Comparison of ENCODE assay signal across 10 mouse cellular contexts in the genomic region with DNA sequence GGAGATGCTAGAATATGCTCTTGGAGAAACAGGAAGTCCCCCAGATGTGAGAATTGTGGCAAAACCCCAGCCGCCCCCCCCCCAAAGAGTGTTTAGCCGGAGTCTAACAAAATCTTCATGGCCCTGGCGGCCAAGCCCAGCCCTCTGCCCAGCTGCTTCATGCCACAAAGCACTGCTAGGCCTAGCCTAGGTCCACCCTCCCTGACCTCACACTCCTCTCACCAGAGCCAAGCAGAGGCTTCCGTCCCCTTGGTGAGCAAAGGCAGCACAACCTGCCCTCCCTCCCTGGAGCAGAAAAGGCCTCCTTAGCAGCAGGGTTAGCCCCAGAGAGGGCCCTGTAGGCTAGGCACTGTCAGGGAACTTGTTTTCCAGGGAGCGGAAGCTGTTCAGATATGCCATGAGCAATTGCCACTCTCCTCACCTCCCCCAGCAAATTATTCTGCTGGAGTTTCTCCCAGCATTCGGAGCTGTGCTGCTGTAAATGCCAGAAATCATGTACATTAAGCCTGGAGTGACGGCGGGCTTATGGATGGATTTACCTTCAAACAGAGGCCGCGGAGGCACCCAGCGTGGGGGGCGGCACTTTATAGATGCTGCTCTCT.
DNase-seq lines count a peak whose midpoint lies in the region; ATAC-seq and TF ChIP-seq lines count a peak whose summit lies in the region.
"Had no signal": no experiment of that assay in that cellular context is flagged by ENCODE, and none has a peak within 500 bp of the region (broad histone marks: within the 10 kb centered on the region; RNA-seq: fewer than 3 reads in every experiment).

No protein-coding gene starts in this region.

- TF ChIP-seq EP300 in stomach, postnatal 0 days (optimal IDR thresholded peaks at IDR 0.05), result no peak

- H3K27me3 ChIP-seq in hindbrain, embryonic 16.5 days (replicated peaks; ENCODE audit: control insufficient read depth, insufficient read depth, low read length), result no peaks in the 10 kb centered on the region; the same call in 1 of the 2 replicates
- peaks cover 56% of the 10 kb centered on the region for H3K27me3 ChIP-seq in hindbrain, embryonic 12.5 days
- no peaks in the 10 kb centered on the region for H3K27me3 ChIP-seq in stomach, embryonic 14.5 days (ENCODE audit: control insufficient read depth, insufficient read depth, low read length)
- H3K27me3 ChIP-seq in stomach, postnatal 0 days (ENCODE audit: control insufficient read depth, insufficient read depth, low read length), result no peaks in the 10 kb centered on the region
- H3K27me3 ChIP-seq in limb, embryonic 15.5 days, result peaks cover 38% of the 10 kb centered on the region

- TF ChIP-seq CTCF in stomach, postnatal 0 days (IDR thresholded peaks at IDR 0.05; ENCODE audit: low read depth), result no peak

- no peak overlapping the region for H3K9ac ChIP-seq in hindbrain, embryonic 16.5 days (ENCODE audit: low read depth, low read length)
- no peak overlapping the region for H3K9ac ChIP-seq in hindbrain, embryonic 12.5 days
- no peak overlapping the region for H3K9ac ChIP-seq in stomach, embryonic 14.5 days (replicated peaks; ENCODE audit: low read depth, low read length)
- no peak overlapping the region for H3K9ac ChIP-seq in stomach, postnatal 0 days (ENCODE audit: low read length)
- H3K9ac ChIP-seq in limb, embryonic 15.5 days, result no peak overlapping the region

- no peaks in the 10 kb centered on the region for H3K36me3 ChIP-seq in hindbrain, embryonic 16.5 days (ENCODE audit: control insufficient read depth, insufficient read depth, low read length)
- no peaks in the 10 kb centered on the region for H3K36me3 ChIP-seq in hindbrain, embryonic 12.5 days
- no peaks in the 10 kb centered on the region for H3K36me3 ChIP-seq in stomach, embryonic 14.5 days (ENCODE audit: control insufficient read depth, insufficient read depth, low read length)
- no peaks in the 10 kb centered on the region for H3K36me3 ChIP-seq in stomach, postnatal 0 days (ENCODE audit: control insufficient read depth, insufficient read depth, low read length)
- no peaks in the 10 kb centered on the region for H3K36me3 ChIP-seq in limb, embryonic 15.5 days

- WGBS in hindbrain, embryonic 16.5 days, result 47% methylated on average over 9 of the region's 12 CpGs
- WGBS in hindbrain, embryonic 12.5 days, result 57% methylated on average over 12 of the region's 12 CpGs
- 51% methylated on average over 12 of the region's 12 CpGs for WGBS in stomach, embryonic 14.5 days
- WGBS in stomach, postnatal 0 days, result 46% methylated on average over 12 of the region's 12 CpGs
- WGBS in limb, embryonic 15.5 days, result 40% methylated on average over 12 of the region's 12 CpGs

- no peaks in the 10 kb centered on the region for H3K9me3 ChIP-seq in hindbrain, embryonic 16.5 days (ENCODE audit: control insufficient read depth, low read length)
- H3K9me3 ChIP-seq in hindbrain, embryonic 12.5 days (replicated peaks), result no peaks in the 10 kb centered on the region
- H3K9me3 ChIP-seq in stomach, embryonic 14.5 days (ENCODE audit: control insufficient read depth, low read depth, low read length), result no peaks in the 10 kb centered on the region
- no peaks in the 10 kb centered on the region for H3K9me3 ChIP-seq in stomach, postnatal 0 days (ENCODE audit: control insufficient read depth, low read length)
- no peaks in the 10 kb centered on the region for H3K9me3 ChIP-seq in limb, embryonic 15.5 days

- H3K27ac ChIP-seq in hindbrain, embryonic 16.5 days (ENCODE audit: low read depth, low read length), result peak overlapping the region; percentile 17; the same call in 1 of the 2 replicates
- H3K27ac ChIP-seq in hindbrain, embryonic 12.5 days, result no peak overlapping the region; the same call in 1 of the 2 replicates
- H3K27ac ChIP-seq in stomach, embryonic 14.5 days (ENCODE audit: low read length), result peak overlapping the region; percentile 45; the same call in 1 of the 2 replicates
- H3K27ac ChIP-seq in stomach, postnatal 0 days (replicated peaks), result no peak overlapping the region
- H3K27ac ChIP-seq in limb, embryonic 15.5 days, result peak overlapping the region; percentile 33; the same call in 1 of the 2 replicates
- H3K27ac ChIP-seq: gastrocnemius, adult 2 months had no signal

- no peak overlapping the region for H3K4me3 ChIP-seq in hindbrain, embryonic 16.5 days (ENCODE audit: low read length)
- no peak overlapping the region for H3K4me3 ChIP-seq in hindbrain, embryonic 12.5 days
- no peak overlapping the region for H3K4me3 ChIP-seq in stomach, embryonic 14.5 days (ENCODE audit: low read depth, low read length)
- no peak overlapping the region for H3K4me3 ChIP-seq in stomach, postnatal 0 days (ENCODE audit: low read depth, low read length)
- no peak overlapping the region for H3K4me3 ChIP-seq in limb, embryonic 15.5 days
- H3K4me3 ChIP-seq: gastrocnemius, adult 2 months; megakaryocyte, embryonic 14.5 days had no signal

- no peak for DNase-seq in stomach, postnatal 0 days (ENCODE audit: low spot score)
- no peak for DNase-seq in T-cell, adult 2 months (ENCODE audit: low spot score)
- no peak for DNase-seq in thymus, postnatal 4 days
- DNase-seq: gastrocnemius, adult 2 months; kidney, postnatal 14 days had no signal

- peak; percentile 37; the same call in 1 of the 2 replicates for ATAC-seq in hindbrain, embryonic 16.5 days
- ATAC-seq in hindbrain, embryonic 12.5 days (ENCODE audit: low FRiP score), result no peak
- no peak for ATAC-seq in stomach, embryonic 14.5 days (ENCODE audit: insufficient number of reproducible peaks, insufficient read depth, low FRiP score, low read depth)
- ATAC-seq in stomach, postnatal 0 days (ENCODE audit: low FRiP score, low TSS enrichment), result no peak
- no peak for ATAC-seq in limb, embryonic 15.5 days (ENCODE audit: insufficient number of reproducible peaks, low FRiP score, low TSS enrichment, low read depth)

- H3K4me2 ChIP-seq in hindbrain, embryonic 16.5 days (ENCODE audit: low read length), result no peak overlapping the region
- no peak overlapping the region for H3K4me2 ChIP-seq in hindbrain, embryonic 12.5 days (replicated peaks)
- no peak overlapping the region for H3K4me2 ChIP-seq in stomach, embryonic 14.5 days (replicated peaks; ENCODE audit: low read depth, low read length)
- no peak overlapping the region for H3K4me2 ChIP-seq in stomach, postnatal 0 days (replicated peaks; ENCODE audit: low read depth)
- no peak overlapping the region for H3K4me2 ChIP-seq in limb, embryonic 15.5 days

- peaks cover 5% of the 10 kb centered on the region for H3K4me1 ChIP-seq in hindbrain, embryonic 16.5 days (ENCODE audit: control insufficient read depth, insufficient read depth, low read depth, low read length)
- H3K4me1 ChIP-seq in hindbrain, embryonic 12.5 days, result peaks cover 21% of the 10 kb centered on the region
- H3K4me1 ChIP-seq in stomach, embryonic 14.5 days (ENCODE audit: control insufficient read depth, insufficient read depth, low read length), result peaks cover 6% of the 10 kb centered on the region; the same call in 1 of the 2 replicates
- H3K4me1 ChIP-seq in stomach, postnatal 0 days (replicated peaks; ENCODE audit: control insufficient read depth, insufficient read depth), result no peaks in the 10 kb centered on the region
- peaks cover 12% of the 10 kb centered on the region for H3K4me1 ChIP-seq in limb, embryonic 15.5 days

Comparison
In these comparisons a context has a peak if more than half of its experiments do, and no peak if none do; other contexts are left out.
1. H3K27ac ChIP-seq: peak in hindbrain, embryonic 16.5 days (single experiment), stomach, embryonic 14.5 days (single experiment) and limb, embryonic 15.5 days (single experiment); none in hindbrain, embryonic 12.5 days (single experiment) and stomach, postnatal 0 days (single experiment).